Mouse (Mus musculus) adrenal gland, adult 2 months (tissue): ENCODE measurements at regions not wholly inside any gene's neighbourhood (a gene's known extent, or its start where the extent isn't known, plus 50 kb on each side); places are given as distances from the start of the nearest gene placed in this dataset.
A peak's percentile ranks its signal among the peaks of the same experiment; 100 is the strongest.

Source experiments
- DNase-seq: peaks from one replicate; pipeline ENCODE4 v3.0.0; 2021

GRCm38 (mm10) chr5:111506821-111507220 is 89.7 kb downstream of the Mn1 start:
- DNase-seq = peak; percentile 30

- no peak for DNase-seq
These were observed 90.2 kb downstream of the Mn1 start for GRCm38 (mm10) chr5:111507332-111507731.

- peak; percentile 63 for DNase-seq
These were observed 91.9 kb downstream of the Mn1 start for GRCm38 (mm10) chr5:111509014-111509561.

GRCm38 (mm10) chr5:111509575-111510057 is 92.5 kb downstream of the Mn1 start:
- DNase-seq = peak; percentile 38

GRCm38 (mm10) chr5:111510183-111510878 is 93.2 kb downstream of the Mn1 start:
- no peak for DNase-seq

- no peak for DNase-seq
These were observed 93.7 kb downstream of the Mn1 start for GRCm38 (mm10) chr5:111510879-111511231.

- DNase-seq = no peak
These were observed 94.8 kb downstream of the Mn1 start for GRCm38 (mm10) chr5:111511982-111512381.

- DNase-seq = no peak
These were observed 96.8 kb downstream of the Mn1 start for GRCm38 (mm10) chr5:111513976-111514375.

- no peak for DNase-seq
These were observed 101.9 kb downstream of the Mn1 start for GRCm38 (mm10) chr5:111519059-111519458.

GRCm38 (mm10) chr5:111519500-111520041 is 102.4 kb downstream of the Mn1 start:
- no peak for DNase-seq

- DNase-seq = no peak
These were observed 104.7 kb downstream of the Mn1 start for GRCm38 (mm10) chr5:111521866-111522265.

GRCm38 (mm10) chr5:111522586-111522985 is 105.4 kb downstream of the Mn1 start:
- no peak for DNase-seq

- no peak for DNase-seq
These were observed 110.6 kb downstream of the Mn1 start for GRCm38 (mm10) chr5:111527741-111528140.

GRCm38 (mm10) chr5:111529096-111529495 is 111.9 kb downstream of the Mn1 start:
- DNase-seq = no peak

GRCm38 (mm10) chr5:111530628-111531524 is 113.7 kb downstream of the Mn1 start:
- DNase-seq = no peak

GRCm38 (mm10) chr5:111532446-111533035 is 115.4 kb downstream of the Mn1 start:
- DNase-seq = no peak

GRCm38 (mm10) chr5:111535978-111536377 is 118.8 kb downstream of the Mn1 start:
- peak; percentile 71 for DNase-seq

- no peak for DNase-seq
These were observed 121.6 kb downstream of the Mn1 start for GRCm38 (mm10) chr5:111538560-111539450.

- DNase-seq = no peak
These were observed 123.3 kb downstream of the Mn1 start for GRCm38 (mm10) chr5:111540486-111540885.

- DNase-seq = no peak
These were observed 124.9 kb downstream of the Mn1 start for GRCm38 (mm10) chr5:111542077-111542476.
